Mouse (Mus musculus): ENCODE measurements at regions not wholly inside any gene's neighbourhood (a gene's known extent, or its start where the extent isn't known, plus 50 kb on each side); places are given as distances from the start of the nearest gene placed in this dataset.

- Histone ChIP-seq H3K4me3 (ENCODE audit: low read length) (no peak overlapping the region), H3K9ac (ENCODE audit: low read depth, low read length) (no peak overlapping the region), H3K27ac (ENCODE audit: low read depth, low read length) (no peak overlapping the region), H3K27me3 (replicated peaks; ENCODE audit: control insufficient read depth, insufficient read depth, low read length) (no peaks in the 10 kb centered on the region), H3K4me1 (ENCODE audit: control insufficient read depth, insufficient read depth, low read depth, low read length) (no peaks in the 10 kb centered on the region), H3K9me3 (ENCODE audit: control insufficient read depth, low read length) (no peaks in the 10 kb centered on the region), H3K4me2 (ENCODE audit: low read length) (no peak overlapping the region), H3K36me3 (ENCODE audit: control insufficient read depth, insufficient read depth, low read length) (no peaks in the 10 kb centered on the region)
- ATAC-seq = no peak
These were observed 653.3 kb upstream of the Fam98a start for GRCm38 (mm10) chr17:76205082-76205481.

- no peak overlapping the region for H3K4me3 ChIP-seq (ENCODE audit: low read length)
- H3K9me3 ChIP-seq (ENCODE audit: control insufficient read depth, low read length) = no peaks in the 10 kb centered on the region
- H3K9ac ChIP-seq (ENCODE audit: low read depth, low read length) = no peak overlapping the region
- H3K27ac ChIP-seq (ENCODE audit: low read depth, low read length) = no peak overlapping the region
- no peak overlapping the region for H3K4me2 ChIP-seq (ENCODE audit: low read length)
- no peaks in the 10 kb centered on the region for H3K4me1 ChIP-seq (ENCODE audit: control insufficient read depth, insufficient read depth, low read depth, low read length)
- ATAC-seq = no peak
- no peaks in the 10 kb centered on the region for H3K36me3 ChIP-seq (ENCODE audit: control insufficient read depth, insufficient read depth, low read length)
- no peaks in the 10 kb centered on the region for H3K27me3 ChIP-seq (replicated peaks; ENCODE audit: control insufficient read depth, insufficient read depth, low read length)
- 32% methylated on average over 2 of the region's 2 CpGs for WGBS
These were observed 633.1 kb upstream of the Fam98a start for GRCm38 (mm10) chr17:76184813-76185212.

GRCm38 (mm10) chr17:76136660-76137495 lies 585.1 kb upstream of the Fam98a start:
- no peak overlapping the region for H3K9ac ChIP-seq (ENCODE audit: low read depth, low read length)
- H3K27me3 ChIP-seq (replicated peaks; ENCODE audit: control insufficient read depth, insufficient read depth, low read length) = no peaks in the 10 kb centered on the region
- no peak overlapping the region for H3K4me2 ChIP-seq (ENCODE audit: low read length)
- H3K27ac ChIP-seq (ENCODE audit: low read depth, low read length) = no peak overlapping the region
- H3K4me3 ChIP-seq (ENCODE audit: low read length) = no peak overlapping the region
- peaks cover 3% of the 10 kb centered on the region; the same call in 1 of the 2 replicates for H3K9me3 ChIP-seq (ENCODE audit: control insufficient read depth, low read length)
- no peaks in the 10 kb centered on the region for H3K36me3 ChIP-seq (ENCODE audit: control insufficient read depth, insufficient read depth, low read length)
- no peaks in the 10 kb centered on the region for H3K4me1 ChIP-seq (ENCODE audit: control insufficient read depth, insufficient read depth, low read depth, low read length)
- no peak for ATAC-seq

GRCm38 (mm10) chr17:76134030-76134429 lies 582.3 kb upstream of the Fam98a start:
- no peak overlapping the region for H3K9ac ChIP-seq (ENCODE audit: low read depth, low read length)
- H3K27me3 ChIP-seq (replicated peaks; ENCODE audit: control insufficient read depth, insufficient read depth, low read length) = no peaks in the 10 kb centered on the region
- peaks cover 3% of the 10 kb centered on the region; the same call in 1 of the 2 replicates for H3K9me3 ChIP-seq (ENCODE audit: control insufficient read depth, low read length)
- H3K4me1 ChIP-seq (ENCODE audit: control insufficient read depth, insufficient read depth, low read depth, low read length) = no peaks in the 10 kb centered on the region
- 72% methylated on average over 3 of the region's 3 CpGs for WGBS
- no peak overlapping the region for H3K4me2 ChIP-seq (ENCODE audit: low read length)
- H3K27ac ChIP-seq (ENCODE audit: low read depth, low read length) = no peak overlapping the region
- no peak for ATAC-seq
- no peaks in the 10 kb centered on the region for H3K36me3 ChIP-seq (ENCODE audit: control insufficient read depth, insufficient read depth, low read length)
- H3K4me3 ChIP-seq (ENCODE audit: low read length) = no peak overlapping the region

GRCm38 (mm10) chr17:76125260-76125659 lies 573.5 kb upstream of the Fam98a start:
- Histone ChIP-seq H3K9ac (ENCODE audit: low read depth, low read length) (no peak overlapping the region), H3K9me3 (ENCODE audit: control insufficient read depth, low read length) (0 out of 2 replicates have a peak, but pooled peaks cover 2% of the 10 kb centered on the region), H3K36me3 (ENCODE audit: control insufficient read depth, insufficient read depth, low read length) (no peaks in the 10 kb centered on the region), H3K27ac (ENCODE audit: low read depth, low read length) (no peak overlapping the region), H3K4me2 (ENCODE audit: low read length) (no peak overlapping the region), H3K27me3 (replicated peaks; ENCODE audit: control insufficient read depth, insufficient read depth, low read length) (no peaks in the 10 kb centered on the region), H3K4me3 (ENCODE audit: low read length) (no peak overlapping the region), H3K4me1 (ENCODE audit: control insufficient read depth, insufficient read depth, low read depth, low read length) (no peaks in the 10 kb centered on the region)
- WGBS = 60% methylated on average over 5 of the region's 5 CpGs
- 0 out of 2 replicates have a peak, but pooled peaks have one; percentile 34 for ATAC-seq

GRCm38 (mm10) chr17:76111315-76112195 lies 559.8 kb upstream of the Fam98a start:
- Histone ChIP-seq H3K9me3 (ENCODE audit: control insufficient read depth, low read length) (no peaks in the 10 kb centered on the region), H3K36me3 (ENCODE audit: control insufficient read depth, insufficient read depth, low read length) (no peaks in the 10 kb centered on the region), H3K27me3 (replicated peaks; ENCODE audit: control insufficient read depth, insufficient read depth, low read length) (peaks cover 9% of the 10 kb centered on the region), H3K4me2 (ENCODE audit: low read length) (no peak overlapping the region), H3K9ac (ENCODE audit: low read depth, low read length) (no peak overlapping the region), H3K4me3 (ENCODE audit: low read length) (no peak overlapping the region), H3K27ac (ENCODE audit: low read depth, low read length) (no peak overlapping the region), H3K4me1 (ENCODE audit: control insufficient read depth, insufficient read depth, low read depth, low read length) (no peaks in the 10 kb centered on the region)
- WGBS = 67% methylated on average over 9 of the region's 9 CpGs
- peak; percentile 92 for ATAC-seq

- ATAC-seq = no peak
- 73% methylated on average over 1 of the region's 1 CpGs for WGBS
These were observed 559.1 kb upstream of the Fam98a start for GRCm38 (mm10) chr17:76110856-76111255.

GRCm38 (mm10) chr17:76083536-76083935 lies 531.8 kb upstream of the Fam98a start:
- no peaks in the 10 kb centered on the region for H3K36me3 ChIP-seq (ENCODE audit: control insufficient read depth, insufficient read depth, low read length)
- H3K4me3 ChIP-seq (ENCODE audit: low read length) = no peak overlapping the region
- no peak overlapping the region for H3K9ac ChIP-seq (ENCODE audit: low read depth, low read length)
- no peaks in the 10 kb centered on the region for H3K9me3 ChIP-seq (ENCODE audit: control insufficient read depth, low read length)
- H3K4me2 ChIP-seq (ENCODE audit: low read length) = no peak overlapping the region
- no peak for ATAC-seq
- 89% methylated on average over 3 of the region's 3 CpGs for WGBS
- H3K4me1 ChIP-seq (ENCODE audit: control insufficient read depth, insufficient read depth, low read depth, low read length) = no peaks in the 10 kb centered on the region
- no peaks in the 10 kb centered on the region for H3K27me3 ChIP-seq (replicated peaks; ENCODE audit: control insufficient read depth, insufficient read depth, low read length)
- H3K27ac ChIP-seq (ENCODE audit: low read depth, low read length) = no peak overlapping the region

More at GRCm38 (mm10) chr17:76110856-76111255, 559.1 kb upstream of the Fam98a start:
- H3K4me2 ChIP-seq (ENCODE audit: low read length) = no peak overlapping the region
- peaks cover 9% of the 10 kb centered on the region for H3K27me3 ChIP-seq (replicated peaks; ENCODE audit: control insufficient read depth, insufficient read depth, low read length)
- no peaks in the 10 kb centered on the region for H3K4me1 ChIP-seq (ENCODE audit: control insufficient read depth, insufficient read depth, low read depth, low read length)
- no peak overlapping the region for H3K9ac ChIP-seq (ENCODE audit: low read depth, low read length)
- H3K36me3 ChIP-seq (ENCODE audit: control insufficient read depth, insufficient read depth, low read length) = no peaks in the 10 kb centered on the region
- no peak overlapping the region for H3K27ac ChIP-seq (ENCODE audit: low read depth, low read length)
- H3K9me3 ChIP-seq (ENCODE audit: control insufficient read depth, low read length) = no peaks in the 10 kb centered on the region
- H3K4me3 ChIP-seq (ENCODE audit: low read length) = no peak overlapping the region

- WGBS = 73% methylated on average over 2 of the region's 2 CpGs
- Histone ChIP-seq H3K9ac (ENCODE audit: low read depth, low read length) (no peak overlapping the region), H3K4me1 (ENCODE audit: control insufficient read depth, insufficient read depth, low read depth, low read length) (no peaks in the 10 kb centered on the region), H3K36me3 (ENCODE audit: control insufficient read depth, insufficient read depth, low read length) (no peaks in the 10 kb centered on the region), H3K4me3 (ENCODE audit: low read length) (no peak overlapping the region), H3K4me2 (ENCODE audit: low read length) (no peak overlapping the region), H3K27me3 (replicated peaks; ENCODE audit: control insufficient read depth, insufficient read depth, low read length) (no peaks in the 10 kb centered on the region), H3K27ac (ENCODE audit: low read depth, low read length) (no peak overlapping the region), H3K9me3 (ENCODE audit: control insufficient read depth, low read length) (no peaks in the 10 kb centered on the region)
- ATAC-seq = no peak
These were observed 530.0 kb upstream of the Fam98a start for GRCm38 (mm10) chr17:76081780-76082179.
